Mouse (Mus musculus) mammary gland, adult 2 months (tissue): ENCODE data around the gene Gins2. TPM values are rescaled to one million over a fixed set of nuclear protein-coding genes. Genes with fewer than 3 reads are reported as not detected.

Experiments used
- polyA plus RNA-seq: library from polyadenylated mRNA; depleted of rRNA; stranded (reverse); fragments of >200 nt; gene quantifications from 2 replicates; pipeline ENCODE4 v1.2.3, GENCODE M21; 2012; ENCODE audit warnings: low replicate concordance; rRNA removed

Gene Gins2
- polyA plus RNA-seq, result 16.0 and 17.0 TPM in 2 replicates

GRCm38 (mm10) chr8:120588908-120589771, at the start of gene Gins2:
TSS of gene Gins2 (minus strand) at chr8:120589304.

Other genes starting within 250 kb of the Gins2 start
- 11.5 and 37.7 TPM in 2 replicates for gene 1190005I06Rik, start 58.3 kb upstream of the Gins2 start, polyA plus RNA-seq
- 2.2 TPM in 1 of 2 replicates, not detected in the other for gene Gm27021, start 78.8 kb upstream of the Gins2 start, polyA plus RNA-seq
- gene Cox4i1, start 78.9 kb upstream of the Gins2 start, polyA plus RNA-seq, result 959 and 1,204 TPM in 2 replicates
- 102 and 139 TPM in 2 replicates for gene Emc8, start 79.3 kb upstream of the Gins2 start, polyA plus RNA-seq
- 39.3 and 145 TPM in 2 replicates for gene Irf8, start 147.1 kb upstream of the Gins2 start, polyA plus RNA-seq